Mouse (Mus musculus) stomach, postnatal 0 days (tissue): ENCODE measurements around the gene Igfbp1. TPM values are rescaled to one million over a fixed set of nuclear protein-coding genes. Genes with fewer than 3 reads are reported as not detected.

Experiments
- ATAC-seq: fragments of 200-750 bp; cut with Nextera tagmentation; 2 replicates; pipeline ENCODE4 v1.8.0; 2017; ENCODE audit not compliant: low FRiP score, low TSS enrichment
- DNase-seq: peaks from one replicate; pipeline ENCODE4 v3.0.0-alpha.2; 2016; ENCODE audit warnings: low spot score
- H3K27ac ChIP-seq: fragments of 300-500 bp; sonication (generic); replicated peaks from 2 replicates; pipeline ENCODE4 v1.5.1; 2014; ENCODE audit warnings: mild to moderate bottlenecking, control low read depth
- H3K27me3 ChIP-seq: fragments of 300-500 bp; sonication (generic); 2 replicates; pipeline ENCODE4 v1.6.1; 2014; ENCODE audit warnings: low read length; ENCODE audit not compliant: control insufficient read depth, insufficient read depth
- H3K36me3 ChIP-seq: fragments of 300-500 bp; sonication (generic); 2 replicates; pipeline ENCODE4 v1.6.1; 2014; ENCODE audit warnings: low read length, mixed read lengths; ENCODE audit not compliant: control insufficient read depth, insufficient read depth
- H3K4me1 ChIP-seq: fragments of 300-500 bp; sonication (generic); replicated peaks from 2 replicates; pipeline ENCODE4 v1.6.1; 2014; ENCODE audit warnings: antibody characterized with exemption; ENCODE audit not compliant: control insufficient read depth, insufficient read depth
- H3K4me2 ChIP-seq: fragments of 300-500 bp; sonication (generic); replicated peaks from 2 replicates; pipeline ENCODE4 v1.6.1; 2014; ENCODE audit warnings: low read depth, mild to moderate bottlenecking, control low read depth, moderate library complexity
- H3K4me3 ChIP-seq: fragments of 300-500 bp; sonication (generic); 2 replicates; pipeline ENCODE4 v1.5.1; 2014; ENCODE audit warnings: low read depth, low read length, control low read depth
- H3K9ac ChIP-seq: fragments of 300-500 bp; sonication (generic); 2 replicates; pipeline ENCODE4 v1.6.1; 2014; ENCODE audit warnings: mild to moderate bottlenecking, low read length, control low read depth, mixed read lengths
- H3K9me3 ChIP-seq: fragments of 300-500 bp; sonication (generic); 2 replicates; pipeline ENCODE4 v1.6.1; 2016; ENCODE audit warnings: low read length; ENCODE audit not compliant: control insufficient read depth
- CTCF ChIP-seq: IDR thresholded peaks from 2 replicates; pipeline ENCODE4 v1.5.1; 2016; ENCODE audit warnings: antibody characterized with exemption, low read depth, mild to moderate bottlenecking, moderate library complexity
- EP300 ChIP-seq: optimal IDR thresholded peaks from 2 replicates; pipeline ENCODE3; 2016; ENCODE audit warnings: antibody characterized with exemption
- WGBS: fragments of 180-500 bp; shearing (Covaris S2); extraction: QIAGEN DNeasy Blood & Tissue Kit; methylation state at CpG from one replicate; pipeline ENCODE4 v1.1.7; 2014; 5-methylcytosine and 5-hydroxymethylcytosine counted together
- polyA plus RNA-seq: library from polyadenylated mRNA; unstranded; fragments of >200 nt; fragmentation: Nextera tagmentation; extraction: Ambion mirVana; gene quantifications from 2 replicates; pipeline ENCODE4 v1.2.1, GENCODE M21; 2015

Gene Igfbp1
- polyA plus RNA-seq, 1 experiment from 2014 or later: 2.3 TPM

DNA sequence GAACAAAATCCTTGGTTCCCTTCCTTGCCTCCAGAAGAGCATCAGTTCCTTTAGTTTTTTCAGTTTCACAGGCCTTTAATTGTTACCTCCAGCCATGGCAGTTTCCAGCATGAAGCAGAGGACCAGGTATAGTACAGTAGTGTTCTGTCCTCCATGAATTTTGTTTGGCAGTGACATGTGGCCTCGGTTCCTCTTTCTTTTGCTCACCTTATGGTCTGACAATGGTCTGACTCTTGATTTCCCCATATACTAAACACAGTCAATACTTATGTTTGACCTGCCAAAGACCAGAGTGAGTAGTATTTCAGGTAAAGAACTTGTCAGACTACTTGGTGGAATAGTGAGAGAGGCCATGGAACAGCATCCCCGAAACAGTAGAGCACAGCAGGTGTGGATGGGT lies 39.2 kb downstream of the Igfbp1 start:
- WGBS: 79% methylated on average over 2 of the region's 2 CpGs
- Histone ChIP-seq H3K4me2 (no peak overlapping the region), H3K27ac (0 out of 2 replicates have a peak overlapping the region, but pooled peaks have one; percentile 6), H3K36me3 (no peaks in the 10 kb centered on the region), H3K4me1 (no peaks in the 10 kb centered on the region; the same call in 1 of the 2 replicates), H3K27me3 (no peaks in the 10 kb centered on the region), H3K9me3 (no peaks in the 10 kb centered on the region), H3K4me3 (no peak overlapping the region), H3K9ac (no peak overlapping the region)
- no peak for TF ChIP-seq EP300
- TF ChIP-seq CTCF: no peak
- DNase-seq (no peak), ATAC-seq (no peak)

DNA sequence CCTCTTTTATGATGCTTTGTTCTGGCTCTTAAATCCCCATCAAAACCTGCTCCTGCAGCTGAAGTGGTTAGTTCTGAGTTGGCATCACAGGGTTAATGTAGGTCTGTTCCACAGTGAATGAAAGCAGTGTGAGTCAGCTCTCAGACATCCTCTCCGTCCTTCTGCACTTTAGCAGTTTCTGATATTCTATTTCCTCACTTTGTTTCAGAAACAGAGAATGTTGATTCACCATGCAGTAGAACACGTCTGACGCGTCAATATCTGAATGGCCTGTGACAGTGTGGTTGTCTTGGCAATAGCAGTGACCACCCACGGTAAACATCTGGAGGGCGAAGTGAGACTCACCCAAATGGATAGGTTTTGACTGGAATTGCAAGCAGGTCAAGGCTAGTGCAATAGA lies 40.1 kb downstream of the Igfbp1 start:
- Histone ChIP-seq H3K4me3 (no peak overlapping the region), H3K27ac (no peak overlapping the region; the same call in 1 of the 2 replicates), H3K9me3 (no peaks in the 10 kb centered on the region), H3K9ac (no peak overlapping the region), H3K27me3 (no peaks in the 10 kb centered on the region), H3K4me2 (no peak overlapping the region), H3K36me3 (no peaks in the 10 kb centered on the region), H3K4me1 (no peaks in the 10 kb centered on the region; the same call in 1 of the 2 replicates)
- peak; percentile 88 for ATAC-seq
- peak; percentile 25 for DNase-seq
- TF ChIP-seq CTCF (no peak), EP300 (no peak)
- WGBS: 40% methylated on average over 6 of the region's 6 CpGs

DNA sequence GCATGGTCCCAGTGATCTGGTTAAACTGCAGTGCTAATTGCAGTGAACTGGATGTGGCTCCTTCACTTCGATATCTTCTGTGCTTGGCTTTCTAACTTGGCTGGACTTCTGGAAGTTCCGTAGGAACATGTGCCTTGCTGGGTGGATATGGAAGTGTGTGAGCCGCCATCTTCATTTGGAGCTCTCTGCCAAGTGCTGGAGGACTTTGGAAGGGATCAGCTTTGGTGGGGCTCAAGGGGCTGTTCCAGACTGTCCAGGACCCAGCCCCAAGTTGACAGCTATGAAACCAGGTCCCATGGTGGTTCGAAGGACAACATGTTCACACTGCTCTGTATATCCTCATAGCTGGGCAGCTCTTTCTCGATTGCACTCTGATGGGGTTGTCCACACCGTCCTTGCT lies 41.0 kb downstream of the Igfbp1 start:
- H3K9ac ChIP-seq: no peak overlapping the region
- no peaks in the 10 kb centered on the region for H3K27me3 ChIP-seq
- no peak overlapping the region for H3K4me3 ChIP-seq
- TF ChIP-seq CTCF (no peak), EP300 (no peak)
- H3K27ac ChIP-seq: no peak overlapping the region; the same call in 1 of the 2 replicates
- ATAC-seq (no peak), DNase-seq (no peak)
- H3K36me3 ChIP-seq: no peaks in the 10 kb centered on the region
- H3K9me3 ChIP-seq: no peaks in the 10 kb centered on the region
- no peak overlapping the region for H3K4me2 ChIP-seq
- no peaks in the 10 kb centered on the region; the same call in 1 of the 2 replicates for H3K4me1 ChIP-seq
- 95% methylated on average over 6 of the region's 6 CpGs for WGBS

DNA sequence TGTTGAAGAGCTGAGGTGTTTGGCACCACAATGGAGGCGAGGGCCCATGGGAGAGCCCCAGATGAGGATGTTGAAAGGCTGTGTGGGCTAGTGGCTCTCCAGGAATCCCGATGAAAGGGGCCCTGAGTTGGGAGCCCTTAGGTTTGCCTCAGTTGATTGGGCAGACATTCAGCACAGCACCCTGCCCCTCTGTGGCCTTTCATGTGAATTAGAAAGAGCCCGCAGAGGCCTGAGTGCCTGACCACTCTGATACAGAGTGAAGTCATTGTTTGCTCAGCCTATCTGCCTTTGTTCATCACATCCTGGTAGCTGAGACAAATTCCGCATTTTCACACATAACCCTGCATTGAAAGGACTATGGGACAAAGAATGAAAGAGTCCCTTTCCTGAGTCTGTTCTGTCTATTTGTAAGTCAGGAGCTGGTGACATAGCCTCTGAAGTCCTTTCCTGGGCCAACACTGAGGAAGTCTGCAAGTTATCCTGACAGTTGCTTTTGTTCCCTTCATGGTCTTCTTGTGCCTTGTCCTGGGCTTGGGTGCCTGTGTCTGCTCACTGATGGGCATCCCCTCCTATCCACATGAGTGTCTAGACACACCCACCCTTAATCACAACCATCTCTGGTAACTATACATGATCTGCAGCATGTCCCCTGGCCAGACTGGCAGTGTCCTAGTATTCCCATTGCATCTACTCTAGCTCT lies 41.6 kb downstream of the Igfbp1 start:
- H3K4me1 ChIP-seq: no peaks in the 10 kb centered on the region; the same call in 1 of the 2 replicates
- H3K9me3 ChIP-seq: no peaks in the 10 kb centered on the region
- H3K27ac ChIP-seq: no peak overlapping the region
- WGBS: 70% methylated on average over 4 of the region's 4 CpGs
- H3K27me3 ChIP-seq: no peaks in the 10 kb centered on the region
- no peak overlapping the region for H3K4me3 ChIP-seq
- TF ChIP-seq CTCF: no peak
- TF ChIP-seq EP300: no peak
- no peak overlapping the region for H3K4me2 ChIP-seq
- ATAC-seq: 0 out of 2 replicates have a peak, but pooled peaks have one; percentile 42
- H3K36me3 ChIP-seq: no peaks in the 10 kb centered on the region
- no peak for DNase-seq
- no peak overlapping the region for H3K9ac ChIP-seq

DNA sequence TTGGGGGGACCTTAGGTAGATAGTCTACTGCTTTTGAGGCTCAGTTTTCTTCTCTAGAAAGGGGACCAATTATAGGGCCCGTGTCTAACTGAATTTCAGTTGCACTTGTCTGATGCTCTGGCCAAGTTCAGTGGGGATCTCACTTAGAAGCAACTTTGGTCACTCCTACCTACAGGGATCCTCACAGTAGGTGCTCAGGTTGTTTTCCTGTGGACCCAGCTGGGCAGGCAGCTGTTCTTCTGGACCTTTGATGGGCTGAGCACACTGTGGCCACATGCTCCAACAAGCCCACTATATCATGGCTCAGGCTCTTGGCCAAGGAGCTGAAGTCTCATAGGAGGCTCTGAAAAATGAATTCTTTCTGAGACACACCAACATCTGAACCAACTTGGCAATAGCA lies 47.2 kb downstream of the Igfbp1 start:
- Histone ChIP-seq H3K9ac (no peak overlapping the region), H3K4me2 (no peak overlapping the region), H3K9me3 (no peaks in the 10 kb centered on the region), H3K27me3 (no peaks in the 10 kb centered on the region), H3K27ac (no peak overlapping the region), H3K4me1 (no peaks in the 10 kb centered on the region), H3K36me3 (no peaks in the 10 kb centered on the region), H3K4me3 (no peak overlapping the region)
- 80% methylated on average over 1 of the region's 1 CpGs for WGBS
- DNase-seq (no peak), ATAC-seq (no peak)
- TF ChIP-seq EP300 (no peak), CTCF (no peak)

DNA sequence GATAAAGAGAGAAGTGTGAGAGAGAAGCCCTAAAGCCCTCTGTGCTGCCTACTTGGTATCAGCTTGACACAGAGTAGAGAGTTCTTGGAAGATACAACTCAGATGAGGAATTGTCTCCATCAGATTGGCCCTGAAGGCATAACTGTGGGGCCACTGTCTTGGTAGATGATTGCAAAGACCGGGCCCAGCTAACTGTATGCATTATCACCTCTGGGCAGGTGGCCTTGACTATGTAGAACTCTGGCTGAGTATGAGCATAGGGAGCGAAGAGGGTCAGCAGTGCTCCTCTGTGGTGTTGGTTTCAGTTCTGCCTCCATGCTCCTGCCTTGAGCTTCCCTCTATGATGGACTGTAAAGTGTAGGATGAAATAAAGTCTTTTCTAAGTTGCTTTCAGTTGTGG lies 52.8 kb downstream of the Igfbp1 start:
- DNase-seq (no peak), ATAC-seq (no peak)
- 94% methylated on average over 2 of the region's 2 CpGs for WGBS
- Histone ChIP-seq H3K27ac (no peak overlapping the region), H3K27me3 (no peaks in the 10 kb centered on the region), H3K9ac (no peak overlapping the region), H3K4me3 (no peak overlapping the region), H3K4me1 (no peaks in the 10 kb centered on the region), H3K4me2 (no peak overlapping the region), H3K36me3 (no peaks in the 10 kb centered on the region), H3K9me3 (no peaks in the 10 kb centered on the region)
- TF ChIP-seq CTCF (no peak), EP300 (no peak)
